In the genomic region with DNA sequence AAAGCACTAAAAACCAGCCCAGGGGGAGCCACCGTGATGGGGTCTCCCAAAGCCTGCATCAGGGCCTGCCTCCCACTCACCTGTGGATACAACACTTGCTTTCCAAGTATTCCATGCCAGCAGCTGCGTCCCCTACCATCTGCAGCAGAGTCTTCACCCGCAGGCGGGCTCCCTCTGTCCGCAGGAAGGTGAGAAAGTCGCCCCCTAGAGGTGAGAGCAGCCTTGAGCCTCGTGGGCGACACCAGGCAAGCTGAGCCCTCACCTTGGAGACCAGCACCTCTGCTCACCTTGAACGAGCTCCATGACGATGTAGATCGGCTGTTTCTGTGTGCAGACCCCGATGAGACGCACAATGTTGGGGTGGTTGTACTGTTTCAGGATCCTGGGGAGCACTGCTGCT, we compare ENCODE assay signal across 8 mouse cellular contexts. TPM values are rescaled to one million over a fixed set of nuclear protein-coding genes. Genes with fewer than 3 reads are reported as not detected.
DNase-seq lines count a peak whose midpoint lies in the region; ATAC-seq and TF ChIP-seq lines count a peak whose summit lies in the region.

No protein-coding gene starts in this region.

- no peak overlapping the region for H3K27ac ChIP-seq in hindbrain, embryonic 10.5 days
- no peak overlapping the region for H3K27ac ChIP-seq in hindbrain, embryonic 16.5 days (ENCODE audit: low read depth, low read length)

- H3K4me3 ChIP-seq in hindbrain, embryonic 10.5 days, result no peak overlapping the region
- no peak overlapping the region for H3K4me3 ChIP-seq in hindbrain, embryonic 16.5 days (ENCODE audit: low read length)
- H3K4me3 ChIP-seq in E14TG2a.4 (replicated peaks; ENCODE audit: low read length), result no peak overlapping the region

- ATAC-seq in hindbrain, embryonic 16.5 days, result no peak

- peaks cover 38% of the 10 kb centered on the region for H3K27me3 ChIP-seq in hindbrain, embryonic 10.5 days (ENCODE audit: insufficient read depth, poor library complexity, severe bottlenecking)
- no peaks in the 10 kb centered on the region for H3K27me3 ChIP-seq in hindbrain, embryonic 16.5 days (replicated peaks; ENCODE audit: control insufficient read depth, insufficient read depth, low read length)
- peaks cover 55% of the 10 kb centered on the region for H3K27me3 ChIP-seq in E14TG2a.4 (ENCODE audit: insufficient read depth, low read length)

- TF ChIP-seq CTCF in E14TG2a.4 (conservative IDR thresholded peaks at IDR 0.05; ENCODE audit: low read length), result peak; percentile 65

- WGBS in hindbrain, embryonic 10.5 days, result 59% methylated on average over 13 of the region's 13 CpGs
- WGBS in hindbrain, embryonic 16.5 days, result 58% methylated on average over 13 of the region's 13 CpGs

- H3K36me3 ChIP-seq in hindbrain, embryonic 10.5 days, result peaks cover 24% of the 10 kb centered on the region
- no peaks in the 10 kb centered on the region for H3K36me3 ChIP-seq in hindbrain, embryonic 16.5 days (ENCODE audit: control insufficient read depth, insufficient read depth, low read length)
- no peaks in the 10 kb centered on the region for H3K36me3 ChIP-seq in E14TG2a.4 (ENCODE audit: insufficient read depth, low read length)

- H3K4me2 ChIP-seq in hindbrain, embryonic 16.5 days (ENCODE audit: low read length), result no peak overlapping the region

- H3K9me3 ChIP-seq in hindbrain, embryonic 10.5 days, result no peaks in the 10 kb centered on the region
- no peaks in the 10 kb centered on the region for H3K9me3 ChIP-seq in hindbrain, embryonic 16.5 days (ENCODE audit: control insufficient read depth, low read length)
- no peaks in the 10 kb centered on the region for H3K9me3 ChIP-seq in E14TG2a.4 (ENCODE audit: low read length)

- H3K9ac ChIP-seq in hindbrain, embryonic 16.5 days (ENCODE audit: low read depth, low read length), result no peak overlapping the region

- H3K4me1 ChIP-seq in hindbrain, embryonic 10.5 days (replicated peaks), result peaks cover 23% of the 10 kb centered on the region
- peaks cover 2% of the 10 kb centered on the region; the same call in 1 of the 2 replicates for H3K4me1 ChIP-seq in hindbrain, embryonic 16.5 days (ENCODE audit: control insufficient read depth, insufficient read depth, low read depth, low read length)
- H3K4me1 ChIP-seq in E14TG2a.4 (replicated peaks; ENCODE audit: low read depth, low read length), result peaks cover 52% of the 10 kb centered on the region

- DNase-seq in hindbrain, embryonic 10.5 days (ENCODE audit: low spot score), result peak; percentile 42
- DNase-seq in embryo, embryonic 10.5 days (ENCODE audit: low spot score), result peak; percentile 51
- peak; percentile 73 for DNase-seq in naive thymus-derived CD4-positive, alpha-beta T cell, adult 2 months (ENCODE audit: low read depth)
- no peak for DNase-seq in layer of hippocampus, postnatal 36 days
- DNase-seq in layer of hippocampus, postnatal 10 days (ENCODE audit: low spot score in 2 of 2), result no peak
- DNase-seq in spleen, postnatal 36 days (ENCODE audit: low spot score in 2 of 2), result no peak

RNA-seq across cellular contexts. Expression of a gene that starts 8.2 kb away (rescaled TPM):
- polyA plus RNA-seq in hindbrain, embryonic 10.5 days (2016; fragmentation: Nextera tagmentation; extraction: Ambion mirVana), result 10.4 and 11.6 TPM in 2 replicates
- polyA plus RNA-seq in hindbrain, embryonic 16.5 days (2015; fragmentation: Nextera tagmentation; extraction: Ambion mirVana), result 3.8 and 4.9 TPM in 2 replicates
- total RNA-seq in layer of hippocampus, postnatal 36 days (2021), result 1 to 10 TPM; 5.5 to 7.8 TPM
- 10 to 100 TPM in 1 of 2 experiments, 1 to 10 TPM in 1; 5.2 to 10.6 TPM for total RNA-seq in layer of hippocampus, postnatal 10 days (2021)

RNA-seq across cellular contexts. Expression of a gene that starts 8.4 kb away (rescaled TPM):
- 17.7 TPM in 2 replicates for polyA plus RNA-seq in hindbrain, embryonic 10.5 days (2016; fragmentation: Nextera tagmentation; extraction: Ambion mirVana)
- 20.7 and 24.4 TPM in 2 replicates for polyA plus RNA-seq in hindbrain, embryonic 16.5 days (2015; fragmentation: Nextera tagmentation; extraction: Ambion mirVana)
- total RNA-seq in layer of hippocampus, postnatal 36 days (2021), result 100 to 1,000 TPM; 144 to 156 TPM
- 100 to 1,000 TPM; 106 to 115 TPM for total RNA-seq in layer of hippocampus, postnatal 10 days (2021)

RNA-seq across cellular contexts. Expression of a gene that starts 25.7 kb away (rescaled TPM):
- 4.6 and 5.2 TPM in 2 replicates for polyA plus RNA-seq in hindbrain, embryonic 10.5 days (2016; fragmentation: Nextera tagmentation; extraction: Ambion mirVana)
- polyA plus RNA-seq in hindbrain, embryonic 16.5 days (2015; fragmentation: Nextera tagmentation; extraction: Ambion mirVana), result 3.9 and 4.5 TPM in 2 replicates
- total RNA-seq in layer of hippocampus, postnatal 36 days (2021), result 10 to 100 TPM; 39.7 to 45.4 TPM
- 10 to 100 TPM; 53.6 to 56.6 TPM for total RNA-seq in layer of hippocampus, postnatal 10 days (2021)

RNA-seq across cellular contexts. Expression of a gene that starts 36.6 kb away (rescaled TPM):
- 19.6 and 26.3 TPM in 2 replicates for polyA plus RNA-seq in hindbrain, embryonic 10.5 days (2016; fragmentation: Nextera tagmentation; extraction: Ambion mirVana)
- polyA plus RNA-seq in hindbrain, embryonic 16.5 days (2015; fragmentation: Nextera tagmentation; extraction: Ambion mirVana), result 21.3 and 26.7 TPM in 2 replicates
- 10 to 100 TPM; 42.2 to 45.1 TPM for total RNA-seq in layer of hippocampus, postnatal 36 days (2021)
- 10 to 100 TPM; 37.2 to 44.9 TPM for total RNA-seq in layer of hippocampus, postnatal 10 days (2021)

RNA-seq across cellular contexts. Expression of a gene that starts 38.7 kb away (rescaled TPM):
- polyA plus RNA-seq in hindbrain, embryonic 10.5 days (2016; fragmentation: Nextera tagmentation; extraction: Ambion mirVana), result 46.2 and 54.6 TPM in 2 replicates
- 57.0 and 65.7 TPM in 2 replicates for polyA plus RNA-seq in hindbrain, embryonic 16.5 days (2015; fragmentation: Nextera tagmentation; extraction: Ambion mirVana)
- total RNA-seq in layer of hippocampus, postnatal 36 days (2021), result 10 to 100 TPM; 38.1 to 39.5 TPM
- 10 to 100 TPM; 47.9 to 61.9 TPM for total RNA-seq in layer of hippocampus, postnatal 10 days (2021)

Comparison
In these comparisons a context has a peak if more than half of its experiments do, and no peak if none do; other contexts are left out.
1. DNase-seq: peak in hindbrain, embryonic 10.5 days (single experiment), embryo, embryonic 10.5 days (single experiment) and naive thymus-derived CD4-positive, alpha-beta T cell, adult 2 months (single experiment); none in layer of hippocampus, postnatal 36 days (0 of 2), layer of hippocampus, postnatal 10 days (0 of 2) and spleen, postnatal 36 days (0 of 2).